Mouse (Mus musculus): Measurements from ENCODE around the gene Nkx2-2. TPM values are rescaled to one million over a fixed set of nuclear protein-coding genes. Genes with fewer than 3 reads are reported as not detected.

Gene Nkx2-2
- total and polyA plus RNA-seq, 3 experiments, result not detected

GRCm38 (mm10) chr2:147192731-147193130 lies 1.3 kb downstream of the Nkx2-2 start:
- H3K27me3 ChIP-seq (replicated peaks), result peaks cover 56% of the 10 kb centered on the region
- H3K9me3 ChIP-seq (replicated peaks; ENCODE audit: low read length), result peaks cover 11% of the 10 kb centered on the region
- TF ChIP-seq IRF4 (IDR thresholded peaks at IDR 0.05; ENCODE audit: low read depth, low read length), result no peak
- TF ChIP-seq HCFC1 (IDR thresholded peaks at IDR 0.05; ENCODE audit: low read depth, low read length), result no peak
- no peak for TF ChIP-seq UBTF (IDR thresholded peaks at IDR 0.05; ENCODE audit: low read depth, low read length)
- TF ChIP-seq USF1 (IDR thresholded peaks at IDR 0.05; ENCODE audit: low read depth, low read length), result no peak
- TF ChIP-seq GABPA (IDR thresholded peaks at IDR 0.05; ENCODE audit: insufficient replicate concordance, low read depth, low read length), result no peak
- TF ChIP-seq RCOR1 (conservative IDR thresholded peaks at IDR 0.05; ENCODE audit: low read depth, low read length), result no peak
- TF ChIP-seq ZKSCAN1 (IDR thresholded peaks at IDR 0.05; ENCODE audit: borderline replicate concordance, low read depth, low read length), result no peak
- no peak for TF ChIP-seq MAFK (IDR thresholded peaks at IDR 0.05; ENCODE audit: insufficient replicate concordance, low read length)
- TF ChIP-seq SMC3 (IDR thresholded peaks at IDR 0.05; ENCODE audit: low read depth, low read length), result no peak
- TF ChIP-seq KAT2A (IDR thresholded peaks at IDR 0.05; ENCODE audit: insufficient replicate concordance, low read length), result no peak
- TF ChIP-seq POLR2A (IDR thresholded peaks at IDR 0.05; ENCODE audit: low read depth, low read length), result no peak
- TF ChIP-seq NRF1 (IDR thresholded peaks at IDR 0.05; ENCODE audit: low read depth, low read length), result no peak
- TF ChIP-seq ETS1 (conservative IDR thresholded peaks at IDR 0.05; ENCODE audit: low read depth, low read length), result no peak
- no peak for TF ChIP-seq MAZ (IDR thresholded peaks at IDR 0.05; ENCODE audit: low read depth, low read length)
- TF ChIP-seq TCF12 (IDR thresholded peaks at IDR 0.05; ENCODE audit: low read depth, low read length), result no peak
- TF ChIP-seq RAD21 (IDR thresholded peaks at IDR 0.05; ENCODE audit: low read depth, low read length), result no peak
- H3K79me2 ChIP-seq (replicated peaks; ENCODE audit: control insufficient read depth, extremely low read depth, insufficient read depth, poor library complexity, severe bottlenecking), result no peaks in the 10 kb centered on the region
- H3K36me3 ChIP-seq (replicated peaks in 1 of 2; ENCODE audit: control insufficient read depth in 1 of 2, insufficient read depth in 1 of 2, low read length in 1 of 2), result no peaks in the 10 kb centered on the region
- no peak overlapping the region for H3K27ac ChIP-seq (ENCODE audit: insufficient read depth, low read depth)
- dilution Hi-C loops (cut with MboI; ENCODE audit: extremely low pct_ligation_motif_present, extremely low pct_unique_long_range_greater_than_20kb, low sequenced_read_pairs), result no loop called here
- in situ Hi-C loops (cut with MboI; ENCODE audit: low pct_ligation_motif_present, low pct_unique_long_range_greater_than_20kb, low sequenced_read_pairs), result no loop called here
- H3K4me1 ChIP-seq (ENCODE audit: control insufficient read depth in 1 of 2, insufficient read depth in 2 of 2), result no peaks in the 10 kb centered on the region
- no peak overlapping the region for H3K4me2 ChIP-seq (ENCODE audit: insufficient read depth, low read depth, poor library complexity, severe bottlenecking)
- H3K9ac ChIP-seq (ENCODE audit: insufficient read depth, low read depth), result no peak overlapping the region
- H3K4me3 ChIP-seq (replicated peaks in 1 of 3; ENCODE audit: low read depth in 2 of 3, low read length in 2 of 3, poor library complexity in 1 of 3), result no peak overlapping the region
- no peak for DNase-seq (ENCODE audit: extremely low read depth)

GRCm38 (mm10) chr2:147190316-147191021 lies 3.6 kb downstream of the Nkx2-2 start:
- in situ Hi-C loops (cut with MboI; ENCODE audit: low pct_ligation_motif_present, low pct_unique_long_range_greater_than_20kb, low sequenced_read_pairs) (no loop called here), dilution Hi-C loops (cut with MboI; ENCODE audit: extremely low pct_ligation_motif_present, extremely low pct_unique_long_range_greater_than_20kb, low sequenced_read_pairs) (no loop called here)
- Histone ChIP-seq H3K36me3 (replicated peaks in 1 of 2; ENCODE audit: control insufficient read depth in 1 of 2, insufficient read depth in 1 of 2, low read length in 1 of 2) (no peaks in the 10 kb centered on the region), H3K4me2 (ENCODE audit: insufficient read depth, low read depth, poor library complexity, severe bottlenecking) (no peak overlapping the region), H3K79me2 (replicated peaks; ENCODE audit: control insufficient read depth, extremely low read depth, insufficient read depth, poor library complexity, severe bottlenecking) (no peaks in the 10 kb centered on the region), H3K27me3 (replicated peaks) (peaks cover 57% of the 10 kb centered on the region), H3K4me1 (ENCODE audit: control insufficient read depth in 1 of 2, insufficient read depth in 2 of 2) (no peaks in the 10 kb centered on the region), H3K9ac (ENCODE audit: insufficient read depth, low read depth) (no peak overlapping the region), H3K9me3 (replicated peaks; ENCODE audit: low read length) (peaks cover 11% of the 10 kb centered on the region), H3K27ac (ENCODE audit: insufficient read depth, low read depth) (no peak overlapping the region), H3K4me3 (replicated peaks in 1 of 3; ENCODE audit: low read depth in 2 of 3, low read length in 2 of 3, poor library complexity in 1 of 3) (no peak overlapping the region)
- TF ChIP-seq POLR2AphosphoS2 (IDR thresholded peaks at IDR 0.05; ENCODE audit: low read depth, low read length) (no peak), JUND (conservative IDR thresholded peaks at IDR 0.05; ENCODE audit: low read depth, low read length) (no peak), SMC3 (IDR thresholded peaks at IDR 0.05; ENCODE audit: low read depth, low read length) (no peak), NRF1 (IDR thresholded peaks at IDR 0.05; ENCODE audit: low read depth, low read length) (no peak), TBP (conservative IDR thresholded peaks at IDR 0.05; ENCODE audit: low read depth, low read length) (no peak), POLR2A (IDR thresholded peaks at IDR 0.05; ENCODE audit: low read depth, low read length) (no peak)
- no peak for DNase-seq (ENCODE audit: extremely low read depth)
